Mouse (Mus musculus): ENCODE results near the gene Cdk7. TPM values are rescaled to one million over a fixed set of nuclear protein-coding genes. Genes with fewer than 3 reads are reported as not detected.

Gene Cdk7
- 93.2 and 102 TPM in 2 replicates for polyA plus RNA-seq (2011; ENCODE audit: insufficient read depth, insufficient read length, low read depth, missing spikeins)

- H3K9ac ChIP-seq (ENCODE audit: low read depth, poor library complexity, severe bottlenecking) = peak within 1 kb of the TSS; percentile 91
- no peaks in the 10 kb centered on the region for H3K9me3 ChIP-seq (replicated peaks; ENCODE audit: control insufficient read depth, insufficient read depth, low read length, poor library complexity, severe bottlenecking)
- peak within 1 kb of the TSS; percentile 100 for H3K4me3 ChIP-seq (ENCODE audit: low read depth, low read length)
- H3K27ac ChIP-seq (ENCODE audit: insufficient read depth, low read length) = peak within 1 kb of the TSS; percentile 64
- peaks cover 18% of the 10 kb centered on the region for H3K36me3 ChIP-seq (ENCODE audit: control insufficient read depth, insufficient read depth, low read length, poor library complexity, severe bottlenecking)
- H3K27me3 ChIP-seq (ENCODE audit: control insufficient read depth, insufficient read depth, low read length, poor library complexity, severe bottlenecking) = no peaks in the 10 kb centered on the region
- H3K4me1 ChIP-seq (ENCODE audit: control insufficient read depth, insufficient read depth, low read length) = peaks cover 3% of the 10 kb centered on the region
- TF ChIP-seq CTCF (IDR thresholded peaks at IDR 0.05; ENCODE audit: low read depth, low read length) (no peak), EP300 (IDR thresholded peaks at IDR 0.05; ENCODE audit: insufficient read depth, low read depth, low read length) (peak; percentile 81; the same call in 1 of the 2 replicates), POLR2A (IDR thresholded peaks at IDR 0.05; ENCODE audit: insufficient read depth, low read length) (no peak)
Observed at GRCm38 (mm10) chr13:100730861-100731176, at the start of gene Cdk7. Cdk7 (minus strand) TSS chr13:100730939.

- H3K4me1 ChIP-seq (ENCODE audit: control insufficient read depth, insufficient read depth, low read length) = no peaks in the 10 kb centered on the region
Observed at GRCm38 (mm10) chr13:100777491-100777890, 46.8 kb upstream of the Cdk7 start.

GRCm38 (mm10) chr13:100776710-100777109, 46.0 kb upstream of the Cdk7 start:
- Histone ChIP-seq H3K9ac (ENCODE audit: low read depth, poor library complexity, severe bottlenecking) (no peak overlapping the region), H3K9me3 (replicated peaks; ENCODE audit: control insufficient read depth, insufficient read depth, low read length, poor library complexity, severe bottlenecking) (no peaks in the 10 kb centered on the region), H3K4me1 (ENCODE audit: control insufficient read depth, insufficient read depth, low read length) (no peaks in the 10 kb centered on the region), H3K27ac (ENCODE audit: insufficient read depth, low read length) (peak overlapping the region; percentile 39; the same call in 1 of the 2 replicates), H3K27me3 (ENCODE audit: control insufficient read depth, insufficient read depth, low read length, poor library complexity, severe bottlenecking) (no peaks in the 10 kb centered on the region), H3K4me3 (ENCODE audit: low read depth, low read length) (no peak overlapping the region), H3K36me3 (ENCODE audit: control insufficient read depth, insufficient read depth, low read length, poor library complexity, severe bottlenecking) (peaks cover 48% of the 10 kb centered on the region)
- TF ChIP-seq EP300 (IDR thresholded peaks at IDR 0.05; ENCODE audit: insufficient read depth, low read depth, low read length) (no peak), CTCF (IDR thresholded peaks at IDR 0.05; ENCODE audit: low read depth, low read length) (no peak), POLR2A (IDR thresholded peaks at IDR 0.05; ENCODE audit: insufficient read depth, low read length) (no peak)

More at GRCm38 (mm10) chr13:100777491-100777890, 46.8 kb upstream of the Cdk7 start:
- Histone ChIP-seq H3K27me3 (ENCODE audit: control insufficient read depth, insufficient read depth, low read length, poor library complexity, severe bottlenecking) (no peaks in the 10 kb centered on the region), H3K4me3 (ENCODE audit: low read depth, low read length) (no peak overlapping the region), H3K9ac (ENCODE audit: low read depth, poor library complexity, severe bottlenecking) (no peak overlapping the region), H3K27ac (ENCODE audit: insufficient read depth, low read length) (0 out of 2 replicates have a peak overlapping the region, but pooled peaks have one; percentile 52), H3K9me3 (replicated peaks; ENCODE audit: control insufficient read depth, insufficient read depth, low read length, poor library complexity, severe bottlenecking) (no peaks in the 10 kb centered on the region), H3K36me3 (ENCODE audit: control insufficient read depth, insufficient read depth, low read length, poor library complexity, severe bottlenecking) (peaks cover 49% of the 10 kb centered on the region)
- TF ChIP-seq EP300 (IDR thresholded peaks at IDR 0.05; ENCODE audit: insufficient read depth, low read depth, low read length) (no peak), POLR2A (IDR thresholded peaks at IDR 0.05; ENCODE audit: insufficient read depth, low read length) (no peak), CTCF (IDR thresholded peaks at IDR 0.05; ENCODE audit: low read depth, low read length) (no peak)

- no peaks in the 10 kb centered on the region for H3K4me1 ChIP-seq (ENCODE audit: control insufficient read depth, insufficient read depth, low read length)
- no peaks in the 10 kb centered on the region for H3K27me3 ChIP-seq (ENCODE audit: control insufficient read depth, insufficient read depth, low read length, poor library complexity, severe bottlenecking)
- peaks cover 45% of the 10 kb centered on the region for H3K36me3 ChIP-seq (ENCODE audit: control insufficient read depth, insufficient read depth, low read length, poor library complexity, severe bottlenecking)
- H3K9ac ChIP-seq (ENCODE audit: low read depth, poor library complexity, severe bottlenecking) = no peak overlapping the region
- no peak overlapping the region for H3K27ac ChIP-seq (ENCODE audit: insufficient read depth, low read length)
- H3K4me3 ChIP-seq (ENCODE audit: low read depth, low read length) = peak overlapping the region; percentile 86; the same call in 1 of the 2 replicates
- no peaks in the 10 kb centered on the region for H3K9me3 ChIP-seq (replicated peaks; ENCODE audit: control insufficient read depth, insufficient read depth, low read length, poor library complexity, severe bottlenecking)
- TF ChIP-seq EP300 (IDR thresholded peaks at IDR 0.05; ENCODE audit: insufficient read depth, low read depth, low read length) = no peak
- TF ChIP-seq POLR2A (IDR thresholded peaks at IDR 0.05; ENCODE audit: insufficient read depth, low read length) = no peak
- TF ChIP-seq CTCF (IDR thresholded peaks at IDR 0.05; ENCODE audit: low read depth, low read length) = no peak
Observed at GRCm38 (mm10) chr13:100776056-100776419, 45.3 kb upstream of the Cdk7 start.

- Histone ChIP-seq H3K9ac (ENCODE audit: low read depth, poor library complexity, severe bottlenecking) (peak within 1 kb of the TSS; percentile 64), H3K4me1 (ENCODE audit: control insufficient read depth, insufficient read depth, low read length) (no peaks in the 10 kb centered on the region), H3K36me3 (ENCODE audit: control insufficient read depth, insufficient read depth, low read length, poor library complexity, severe bottlenecking) (peaks cover 45% of the 10 kb centered on the region), H3K4me3 (ENCODE audit: low read depth, low read length) (peak within 1 kb of the TSS; percentile 86), H3K27ac (ENCODE audit: insufficient read depth, low read length) (peak within 1 kb of the TSS; percentile 39; the same call in 1 of the 2 replicates), H3K27me3 (ENCODE audit: control insufficient read depth, insufficient read depth, low read length, poor library complexity, severe bottlenecking) (no peaks in the 10 kb centered on the region), H3K9me3 (replicated peaks; ENCODE audit: control insufficient read depth, insufficient read depth, low read length, poor library complexity, severe bottlenecking) (no peaks in the 10 kb centered on the region)
- TF ChIP-seq CTCF (IDR thresholded peaks at IDR 0.05; ENCODE audit: low read depth, low read length) = no peak
- TF ChIP-seq POLR2A (IDR thresholded peaks at IDR 0.05; ENCODE audit: insufficient read depth, low read length) = peak; percentile 54
Observed at GRCm38 (mm10) chr13:100775252-100776055, 44.7 kb upstream of the Cdk7 start, which contains the start of gene Cenph. Cenph (minus strand) TSS chr13:100775899.

GRCm38 (mm10) chr13:100774704-100775103, 44.0 kb upstream of the Cdk7 start:
- Histone ChIP-seq H3K9ac (ENCODE audit: low read depth, poor library complexity, severe bottlenecking) (peak overlapping the region; percentile 64), H3K27me3 (ENCODE audit: control insufficient read depth, insufficient read depth, low read length, poor library complexity, severe bottlenecking) (no peaks in the 10 kb centered on the region), H3K36me3 (ENCODE audit: control insufficient read depth, insufficient read depth, low read length, poor library complexity, severe bottlenecking) (peaks cover 43% of the 10 kb centered on the region), H3K4me3 (ENCODE audit: low read depth, low read length) (no peak overlapping the region), H3K27ac (ENCODE audit: insufficient read depth, low read length) (no peak overlapping the region), H3K4me1 (ENCODE audit: control insufficient read depth, insufficient read depth, low read length) (no peaks in the 10 kb centered on the region), H3K9me3 (replicated peaks; ENCODE audit: control insufficient read depth, insufficient read depth, low read length, poor library complexity, severe bottlenecking) (no peaks in the 10 kb centered on the region)
- TF ChIP-seq POLR2A (IDR thresholded peaks at IDR 0.05; ENCODE audit: insufficient read depth, low read length) (no peak), CTCF (IDR thresholded peaks at IDR 0.05; ENCODE audit: low read depth, low read length) (no peak), EP300 (IDR thresholded peaks at IDR 0.05; ENCODE audit: insufficient read depth, low read depth, low read length) (no peak)

Data from ES-Bruce4 (cell line).